Mouse (Mus musculus): ENCODE data around the gene Arhgdia.
"Not testable (repeated sequence)": the region's sequence is repeated elsewhere in the genome, so short reads cannot be mapped to it uniquely, and the experiment has no call there.

- peak in 1 of 2 experiments; percentile 29; a peak in 2 of 4 replicates for TF ChIP-seq CTCF (conservative IDR thresholded peaks at IDR 0.05 in 1 of 2, IDR thresholded peaks at IDR 0.05 in 1 of 2; ENCODE audit: low read depth in 2 of 2, low read length in 2 of 2)
- TF ChIP-seq CHD1 (IDR thresholded peaks at IDR 0.05; ENCODE audit: low read depth, low read length); POLR2A (IDR thresholded peaks at IDR 0.05; ENCODE audit: low read depth, low read length); MYC (IDR thresholded peaks at IDR 0.05; ENCODE audit: low read depth, low read length); RCOR1 (conservative IDR thresholded peaks at IDR 0.05; ENCODE audit: low read depth, low read length); SIN3A (IDR thresholded peaks at IDR 0.05; ENCODE audit: low read length); USF1 (IDR thresholded peaks at IDR 0.05; ENCODE audit: low read depth, low read length); ZC3H11A (IDR thresholded peaks at IDR 0.05; ENCODE audit: low read depth, low read length); ZNF384 (IDR thresholded peaks at IDR 0.05; ENCODE audit: low read depth, low read length); EP300 (IDR thresholded peaks at IDR 0.05; ENCODE audit: low read length); UBTF (IDR thresholded peaks at IDR 0.05; ENCODE audit: low read depth, low read length); NRF1 (IDR thresholded peaks at IDR 0.05; ENCODE audit: low read depth, low read length); E2F4 (IDR thresholded peaks at IDR 0.05; ENCODE audit: insufficient replicate concordance, low read depth, low read length): not testable (repeated sequence)
These were observed 22.6 kb downstream of the Arhgdia start for GRCm38 (mm10) chr11:120558843-120559242.
